Mouse (Mus musculus): Measurements from ENCODE around the gene Peli2.

Gene Peli2

DNA sequence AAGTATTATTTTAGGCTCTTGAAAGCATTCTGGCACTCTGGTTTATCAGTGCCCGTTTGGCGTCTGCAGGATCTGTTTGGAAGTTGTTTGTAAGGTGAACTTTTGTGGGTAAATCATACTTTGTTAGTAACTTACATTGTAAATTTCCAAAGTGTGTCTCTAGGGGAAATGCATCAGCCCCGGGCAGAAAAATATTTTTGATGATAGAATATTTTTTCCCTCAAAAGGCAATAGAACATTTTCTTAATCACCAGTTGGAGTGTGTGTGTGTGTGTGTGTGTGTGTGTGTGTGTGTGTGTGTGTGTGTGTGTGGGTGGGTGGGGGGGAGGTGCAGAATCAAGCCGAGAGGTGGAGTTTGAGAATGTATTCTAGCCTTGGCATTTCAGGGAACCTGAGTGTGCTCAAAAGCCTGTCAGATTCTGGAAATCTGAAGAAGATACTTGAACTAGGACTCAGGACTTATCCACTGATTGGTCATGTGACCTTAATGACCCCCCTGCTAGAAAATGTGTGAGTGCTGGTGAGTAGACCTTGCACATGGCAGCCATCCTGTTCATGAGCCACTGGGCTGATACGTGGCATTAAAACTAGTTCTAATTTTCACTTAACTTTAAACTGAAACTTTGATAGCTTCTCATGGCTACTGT is 33.4 kb downstream of the Peli2 start:
- no peak for DNase-seq

GRCm38 (mm10) chr14:48154641-48155040 is 34.0 kb downstream of the Peli2 start:
- no peak for DNase-seq

DNA sequence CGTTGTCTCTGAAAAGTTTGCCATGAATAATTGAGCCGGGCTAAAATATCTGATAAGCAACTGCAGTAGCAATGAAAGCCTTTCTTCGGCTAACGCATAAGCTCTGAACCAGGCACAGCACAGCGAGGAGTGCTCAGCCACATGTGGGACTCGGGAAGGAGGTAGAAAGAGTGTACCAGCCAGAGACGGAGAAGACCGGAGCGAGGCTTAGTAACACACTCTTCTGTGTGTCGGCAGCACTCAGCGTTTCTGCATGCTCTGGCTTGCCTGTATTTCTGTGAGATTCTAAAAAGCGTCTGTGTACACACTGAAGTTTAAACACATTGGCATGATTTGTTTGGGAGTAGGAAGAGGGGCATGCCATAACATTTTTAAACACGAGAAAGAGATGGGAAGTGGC is 34.5 kb downstream of the Peli2 start:
- DNase-seq: no peak

DNA sequence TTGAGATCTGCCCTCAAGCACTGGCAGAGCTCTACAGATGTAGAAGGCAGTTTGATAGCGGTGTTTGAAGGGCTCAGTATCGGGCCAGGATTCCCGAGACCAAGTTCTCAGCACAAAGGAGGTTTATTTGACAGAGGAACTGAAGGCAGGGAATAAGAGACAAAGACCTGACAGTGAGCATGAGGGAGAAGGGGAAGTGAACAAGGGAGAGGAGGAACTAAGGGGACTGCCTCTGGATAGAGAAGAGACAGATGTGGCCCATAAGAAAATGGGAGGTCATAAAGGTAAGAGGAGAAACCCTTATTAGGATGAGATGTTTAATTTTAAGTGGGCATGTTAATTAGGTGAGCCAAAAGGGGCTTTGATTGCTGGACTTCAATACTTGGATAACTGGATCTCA is 36.5 kb downstream of the Peli2 start:
- no peak for DNase-seq

DNA sequence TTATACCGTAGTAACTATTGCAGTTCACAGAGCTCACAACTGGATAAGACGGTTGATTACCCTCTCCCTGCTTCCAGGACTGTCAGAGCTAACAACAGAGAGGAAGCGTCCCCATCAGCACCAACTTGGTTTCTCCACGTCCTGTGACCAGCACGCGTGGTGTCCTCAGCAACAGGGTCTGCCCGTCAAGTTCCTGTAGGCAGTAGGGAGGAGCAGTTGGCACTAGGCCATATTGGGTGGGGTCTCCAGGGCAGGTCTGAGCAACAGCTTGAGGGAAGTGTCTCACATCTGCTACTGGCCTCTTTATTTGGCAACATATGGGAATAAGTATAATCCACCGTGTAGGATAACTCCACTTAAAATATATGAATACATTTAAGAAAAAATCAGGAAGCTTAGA is 37.2 kb downstream of the Peli2 start:
- DNase-seq: no peak

- DNase-seq: no peak
These were observed 38.8 kb downstream of the Peli2 start for GRCm38 (mm10) chr14:48159401-48159800.

DNA sequence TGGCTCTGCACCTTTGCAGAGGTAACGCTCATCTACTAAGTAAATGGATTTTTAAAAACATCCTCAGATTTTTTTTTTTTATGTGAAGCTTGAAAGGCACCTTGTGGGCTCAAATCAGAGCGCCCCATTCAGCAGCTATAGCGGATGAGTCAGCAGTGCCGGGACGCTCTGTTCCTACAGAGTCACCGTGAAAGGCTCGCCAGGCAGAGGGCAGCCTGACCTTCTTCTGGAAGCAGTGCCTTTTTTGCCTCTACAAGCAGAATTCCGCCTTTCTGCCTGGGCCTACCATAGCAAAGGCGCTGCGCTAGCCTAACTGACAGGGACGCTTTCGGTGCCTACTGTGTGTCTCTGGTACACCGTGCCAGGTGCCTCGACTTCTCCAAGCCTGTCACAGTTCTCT is 41.8 kb downstream of the Peli2 start:
- DNase-seq: no peak

- DNase-seq: no peak
These were observed 44.3 kb downstream of the Peli2 start for GRCm38 (mm10) chr14:48164917-48165316.

GRCm38 (mm10) chr14:48166396-48166795 is 45.8 kb downstream of the Peli2 start:
- no peak for DNase-seq

DNA sequence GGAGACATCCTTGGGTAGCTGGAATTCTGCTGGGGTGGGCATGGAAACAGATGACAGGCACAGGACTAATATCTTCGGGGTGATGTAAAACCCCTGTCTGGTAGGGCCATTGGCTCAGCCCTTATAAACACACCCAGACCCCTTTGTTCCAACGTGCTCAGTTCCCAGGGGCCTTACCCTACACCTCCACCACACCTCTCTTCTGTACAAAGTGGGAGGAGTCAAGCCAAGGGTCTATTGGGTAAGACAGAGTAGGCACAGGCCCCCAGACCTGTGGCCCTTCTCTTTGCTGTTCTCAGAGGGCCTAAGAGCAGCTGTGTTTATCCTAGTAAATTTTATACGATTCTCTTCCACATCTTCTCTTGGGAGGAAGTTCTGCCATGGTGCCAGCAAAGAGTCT is 46.4 kb downstream of the Peli2 start:
- DNase-seq: no peak

GRCm38 (mm10) chr14:48168116-48168515 is 47.5 kb downstream of the Peli2 start:
- no peak for DNase-seq

- DNase-seq: peak; percentile 20 to 24
These were observed 49.3 kb downstream of the Peli2 start for GRCm38 (mm10) chr14:48169970-48170369.

DNA sequence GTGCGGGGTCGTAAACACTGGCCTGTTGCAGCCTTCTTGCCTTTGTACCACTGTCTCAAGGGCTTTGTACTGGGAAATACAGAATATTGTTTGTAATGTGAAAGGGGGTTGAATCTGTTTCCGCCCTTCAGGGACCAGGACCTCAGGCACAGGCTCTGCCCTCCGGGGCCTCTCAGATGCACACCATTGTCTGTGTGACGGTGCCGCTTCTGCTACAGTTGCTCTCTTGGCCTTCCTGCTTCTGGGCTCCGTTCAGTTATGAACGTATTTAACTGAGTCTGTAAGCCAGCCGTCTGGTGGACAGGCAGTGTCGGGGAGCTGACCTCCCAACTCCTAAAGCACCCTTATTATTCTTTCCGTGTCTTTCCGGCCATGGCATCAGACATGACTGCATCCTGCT is 50.6 kb downstream of the Peli2 start:
- no peak for DNase-seq

DNA sequence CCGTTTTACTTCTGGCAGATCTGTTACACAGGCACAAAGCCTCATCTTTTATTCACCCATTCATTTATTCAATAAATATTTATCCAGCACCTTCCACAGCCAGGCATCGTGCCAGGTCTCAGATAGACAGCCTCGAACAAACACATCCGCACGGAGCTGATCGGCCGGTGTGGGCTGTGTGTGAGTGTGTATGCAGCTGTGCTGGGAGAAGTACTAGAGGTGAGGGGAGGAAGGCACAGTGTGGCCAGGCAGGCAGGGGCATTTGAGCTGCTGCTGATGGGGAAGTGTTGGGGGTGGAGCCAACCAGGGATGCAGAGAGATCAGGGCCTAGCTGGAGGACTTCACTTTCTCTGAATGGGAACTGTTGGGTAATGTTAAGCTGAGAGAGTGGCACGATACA is 51.4 kb downstream of the Peli2 start:
- no peak for DNase-seq

- no peak for DNase-seq
These were observed 52.3 kb downstream of the Peli2 start for GRCm38 (mm10) chr14:48172876-48173275.

GRCm38 (mm10) chr14:48173840-48174239 is 53.2 kb downstream of the Peli2 start:
- no peak for DNase-seq

DNA sequence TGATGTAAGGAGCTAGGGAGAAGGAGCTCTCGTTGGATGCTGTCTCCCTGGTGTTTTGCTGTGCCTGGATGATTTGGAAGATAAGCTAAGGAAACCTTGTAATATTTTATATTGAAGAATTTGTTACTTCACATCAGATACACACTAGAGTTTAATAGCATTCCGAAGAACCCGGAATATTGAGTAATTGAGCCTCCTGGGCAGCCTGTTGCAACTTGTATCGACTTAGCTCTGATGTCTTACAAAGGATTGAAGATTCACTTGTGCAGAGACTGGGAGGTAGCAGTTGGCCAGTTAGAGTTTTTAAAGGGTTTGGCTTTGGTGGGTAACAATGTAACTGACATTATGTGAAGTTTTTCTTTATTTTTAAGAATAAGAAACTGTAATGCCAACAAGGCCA is 53.7 kb downstream of the Peli2 start:
- no peak for DNase-seq

GRCm38 (mm10) chr14:48175115-48175514 is 54.5 kb downstream of the Peli2 start:
- DNase-seq: no peak

DNA sequence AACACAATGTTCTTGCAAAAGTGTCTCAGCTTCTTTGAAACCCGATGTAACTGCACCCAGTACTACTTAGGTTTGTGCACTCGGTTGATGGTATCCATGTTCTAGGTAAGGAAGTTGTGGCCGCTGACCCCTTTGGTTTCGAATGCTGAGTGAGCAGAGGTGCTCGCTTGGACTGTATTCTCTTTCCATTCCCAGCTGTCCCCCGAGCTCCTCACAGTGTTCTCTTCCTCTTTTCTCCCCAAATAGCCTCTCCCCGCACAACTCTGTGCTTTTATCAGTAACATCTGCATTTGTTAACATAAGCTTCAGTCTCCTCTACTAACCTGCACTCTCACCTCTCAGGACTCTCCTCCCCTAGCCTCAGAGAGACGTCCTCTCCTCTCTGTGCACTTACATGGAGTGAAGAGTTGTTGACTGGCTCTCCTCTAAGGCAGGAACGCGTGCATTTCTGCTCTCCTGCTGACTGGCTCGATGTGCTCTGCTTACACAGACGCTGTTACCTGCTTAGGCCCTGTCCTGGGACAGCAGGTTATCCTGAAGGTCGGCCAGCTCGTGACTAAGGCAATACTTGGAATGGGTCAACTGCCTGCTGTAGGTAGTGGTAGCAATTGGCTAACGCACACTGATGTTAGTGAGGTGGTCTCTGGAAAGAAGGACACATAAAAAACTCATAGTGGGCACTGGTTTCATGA is 57.8 kb downstream of the Peli2 start:
- DNase-seq: no peak

GRCm38 (mm10) chr14:48179021-48179420 is 58.4 kb downstream of the Peli2 start:
- no peak for DNase-seq

DNA sequence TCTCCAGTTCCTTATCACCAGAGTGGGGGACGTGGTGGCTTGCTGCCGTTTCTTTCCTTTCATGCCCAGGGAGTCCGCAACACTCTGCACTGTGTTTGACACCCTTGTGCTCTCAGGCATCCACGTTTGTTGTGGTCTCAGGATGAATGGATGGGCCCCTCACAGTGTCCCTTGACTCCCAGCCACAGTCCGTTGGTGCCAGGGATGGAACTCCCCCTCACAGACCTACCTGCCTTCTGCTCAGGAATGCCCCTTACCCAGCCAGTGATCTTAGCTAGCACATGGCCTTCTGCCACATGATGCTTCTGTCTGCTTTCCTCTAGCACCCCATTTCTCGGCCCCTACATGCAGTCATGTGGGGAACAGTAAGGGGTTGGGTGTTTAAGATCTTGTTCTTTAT is 65.7 kb downstream of the Peli2 start:
- DNase-seq: no peak

DNA sequence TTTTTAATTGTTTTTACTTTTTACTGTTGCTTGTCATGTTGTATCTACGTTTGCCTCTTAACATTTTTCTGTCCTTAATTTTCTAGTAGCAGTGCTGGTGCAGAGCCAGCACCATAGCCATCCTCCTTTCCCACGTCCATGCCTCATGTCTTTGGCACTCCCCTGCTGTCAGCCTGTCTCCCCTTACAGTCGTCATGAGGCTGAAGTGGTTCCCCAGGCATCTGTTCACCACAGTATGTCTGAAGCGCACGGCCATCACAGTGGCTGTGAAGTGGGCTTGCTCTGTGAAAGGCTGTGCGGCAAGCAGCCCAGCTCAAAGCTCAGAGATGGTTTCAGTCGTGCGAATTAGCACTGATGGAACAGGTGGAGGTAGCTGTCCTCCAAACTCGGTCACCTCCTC is 66.5 kb downstream of the Peli2 start:
- no peak for DNase-seq

GRCm38 (mm10) chr14:48189330-48189729 is 68.7 kb downstream of the Peli2 start:
- no peak for DNase-seq

- DNase-seq: no peak
These were observed 70.3 kb downstream of the Peli2 start for GRCm38 (mm10) chr14:48190946-48191345.

GRCm38 (mm10) chr14:48191925-48192324 is 71.3 kb downstream of the Peli2 start:
- DNase-seq: no peak

Data from thymus, postnatal 36 days (tissue).